8 mouse cellular contexts compared by ENCODE assay signal in the genomic region with DNA sequence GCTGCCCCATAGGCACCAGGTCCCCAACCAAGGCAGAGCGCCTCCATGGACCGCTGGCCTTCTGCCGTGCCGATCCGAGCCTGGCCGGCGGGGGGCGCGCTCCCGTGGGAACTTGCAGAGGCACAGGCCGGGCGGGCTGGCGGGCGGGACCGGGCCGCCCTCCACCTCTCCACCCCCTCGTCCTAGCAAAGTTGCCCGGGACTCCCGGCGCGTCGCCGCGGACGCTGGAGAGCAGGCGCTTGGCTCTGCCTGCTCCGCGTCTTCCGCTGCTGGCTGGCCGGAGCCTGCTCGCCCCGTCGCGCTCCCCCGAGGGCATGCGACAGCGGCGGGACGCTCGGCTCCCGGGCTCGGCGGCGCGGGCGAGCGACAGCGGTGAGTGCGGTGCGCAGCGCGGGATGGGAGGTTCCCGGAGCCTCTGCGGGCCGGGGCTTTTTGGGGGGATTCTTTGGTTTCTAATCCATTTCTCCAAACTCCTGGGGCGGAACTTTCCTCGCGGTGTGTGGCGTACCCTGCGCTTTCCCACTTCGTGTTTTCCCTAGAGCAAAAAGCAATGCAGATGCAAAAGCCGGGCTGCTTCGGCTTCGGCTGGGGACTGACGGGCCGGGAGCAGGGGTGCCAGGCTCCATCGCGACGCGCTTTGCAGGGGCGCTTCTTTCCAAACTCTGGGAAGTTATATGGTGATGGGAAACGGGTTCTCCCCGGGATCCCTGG. TPM values are rescaled to one million over a fixed set of nuclear protein-coding genes. Genes with fewer than 3 reads are reported as not detected.
DNase-seq lines count a peak whose midpoint lies in the region; ATAC-seq and TF ChIP-seq lines count a peak whose summit lies in the region.

Gene Lpar3, plus strand, starts transcription at position 188 of the 711 bp plus-strand sequence.

- H3K4me2 ChIP-seq in forebrain, postnatal 0 days (ENCODE audit: low read depth) = peak within 1 kb of the TSS; percentile 84

- DNase-seq in forebrain, postnatal 0 days = peak; percentile 55
- peak; percentile 90 for DNase-seq in heart, postnatal 4 days
- peak; percentile 35 to 51 for DNase-seq in layer of hippocampus, postnatal 25 days (ENCODE audit: extremely low spot score in 1 of 2, low spot score in 1 of 2)
- DNase-seq in lung, postnatal 25 days (ENCODE audit: low spot score) = peak; percentile 80
- peak; percentile 12 to 20 for DNase-seq in right cerebral cortex, adult 2 months (ENCODE audit: low spot score in 2 of 2)
- peak; percentile 76 to 77 for DNase-seq in urinary bladder, postnatal 36 days (ENCODE audit: low spot score in 2 of 2)

- ATAC-seq in forebrain, postnatal 0 days = peak; percentile 85

- no peak for TF ChIP-seq POLR2A in bone marrow, adult 2 months (IDR thresholded peaks at IDR 0.05; ENCODE audit: borderline replicate concordance, control insufficient read depth, low read depth, low read length)

- H3K27ac ChIP-seq in bone marrow, adult 2 months (ENCODE audit: control insufficient read depth, insufficient read depth, low read depth, low read length, poor library complexity) = no peak within 1 kb of the TSS
- no peak within 1 kb of the TSS for H3K27ac ChIP-seq in forebrain, postnatal 0 days (ENCODE audit: low read depth, low read length)

- H3K4me1 ChIP-seq in E14TG2a.4 (replicated peaks; ENCODE audit: low read depth, low read length) = peaks cover 12% of the 10 kb centered on the region; the same call in 1 of the 2 replicates
- no peaks in the 10 kb centered on the region; the same call in 1 of the 2 replicates for H3K4me1 ChIP-seq in bone marrow, adult 2 months (ENCODE audit: control insufficient read depth, insufficient read depth, low read length)
- 0 out of 2 replicates have a peak, but pooled peaks cover 4% of the 10 kb centered on the region for H3K4me1 ChIP-seq in forebrain, postnatal 0 days (ENCODE audit: insufficient read depth)

- 2% methylated on average over 62 of the region's 73 CpGs for WGBS in bone marrow, adult 2 months
- 2% methylated on average over 73 of the region's 73 CpGs for WGBS in forebrain, postnatal 0 days

- peak within 1 kb of the TSS; percentile 83 for H3K4me3 ChIP-seq in E14TG2a.4 (replicated peaks; ENCODE audit: low read length)
- no peak within 1 kb of the TSS for H3K4me3 ChIP-seq in bone marrow, adult 2 months (replicated peaks; ENCODE audit: control insufficient read depth, low read depth, low read length)
- peak within 1 kb of the TSS; percentile 42 for H3K4me3 ChIP-seq in forebrain, postnatal 0 days (ENCODE audit: low read depth, low read length)

- peaks cover 60% of the 10 kb centered on the region for H3K27me3 ChIP-seq in E14TG2a.4 (ENCODE audit: insufficient read depth, low read length)
- peaks cover 39% of the 10 kb centered on the region for H3K27me3 ChIP-seq in forebrain, postnatal 0 days (ENCODE audit: insufficient read depth, low read length)

- no peaks in the 10 kb centered on the region for H3K9me3 ChIP-seq in E14TG2a.4 (ENCODE audit: low read length)
- no peaks in the 10 kb centered on the region for H3K9me3 ChIP-seq in forebrain, postnatal 0 days (ENCODE audit: low read length)

- 0 out of 2 replicates have a peak within 1 kb of the TSS, but pooled peaks have one; percentile 18 for H3K9ac ChIP-seq in forebrain, postnatal 0 days

- H3K36me3 ChIP-seq in E14TG2a.4 (ENCODE audit: insufficient read depth, low read length) = no peaks in the 10 kb centered on the region
- H3K36me3 ChIP-seq in forebrain, postnatal 0 days (ENCODE audit: insufficient read depth) = no peaks in the 10 kb centered on the region

- no peak; the same call in 1 of the 2 replicates for TF ChIP-seq CTCF in E14TG2a.4 (conservative IDR thresholded peaks at IDR 0.05; ENCODE audit: low read length)
- TF ChIP-seq CTCF in bone marrow, adult 2 months (IDR thresholded peaks at IDR 0.05; ENCODE audit: control insufficient read depth, insufficient read depth, low read length) = peak; percentile 29; the same call in 1 of the 2 replicates
- peak; percentile 62 for TF ChIP-seq CTCF in forebrain, postnatal 0 days (IDR thresholded peaks at IDR 0.05; ENCODE audit: low read depth)

RNA-seq across cellular contexts. Expression of gene Lpar3, which starts in this region (rescaled TPM):
- not detected in 2 replicates for polyA plus RNA-seq in bone marrow, adult 2 months (2011; ENCODE audit: insufficient read depth, insufficient read length, low replicate concordance, missing spikeins)
- total RNA-seq in forebrain, postnatal 0 days (2014; rRNA removed) = 0.43 and 0.69 TPM in 2 replicates
- polyA plus RNA-seq in forebrain, postnatal 0 days (2015; fragmentation: Nextera tagmentation; extraction: Ambion mirVana) = 0.78 and 0.92 TPM in 2 replicates
- 10 to 100 TPM; 10.0 to 12.0 TPM for total RNA-seq in heart, postnatal 4 days (2021)
- under 1 TPM; 0.47 to 0.57 TPM for total RNA-seq in layer of hippocampus, postnatal 25 days (2021)

Comparison
In these comparisons a context has a peak if more than half of its experiments do, and no peak if none do; other contexts are left out.
1. Peak in DNase-seq, ATAC-seq, H3K4me3 ChIP-seq, H3K9ac ChIP-seq and H3K4me2 ChIP-seq in forebrain, postnatal 0 days; RNA of the gene not detected or under 1 TPM.
2. Peak in DNase-seq in layer of hippocampus, postnatal 25 days; RNA of the gene not detected or under 1 TPM.
3. DNase-seq: peak in every context shown above with its lines; median percentile 90 in heart, postnatal 4 days; 80 in lung, postnatal 25 days; 76 in urinary bladder, postnatal 36 days; 55 in forebrain, postnatal 0 days; 43 in layer of hippocampus, postnatal 25 days; 16 in right cerebral cortex, adult 2 months.